Mouse (Mus musculus) mouse trophoblast stem cell (cell line): ENCODE data around the gene Setdb1.
"Not testable (repeated sequence)": the region's sequence is repeated elsewhere in the genome, so short reads cannot be mapped to it uniquely, and the experiment has no call there.

Source experiments
- in situ Hi-C, 2 experiments: fragments of 300-500 bp; cut with MseI, MboI; formaldehyde crosslinking; loops; 2 replicates in 1 of 2; 3 replicates in 1 of 2; pipeline ENCODE4 v1.15.1; 2025

Gene Setdb1

GRCm38 (mm10) chr3:95356701-95357449 lies at the start of gene Setdb1:
Gene Setdb1, minus strand, starts transcription at chr3:95357202.
- in situ Hi-C loops: not testable (repeated sequence)

GRCm38 (mm10) chr3:95402741-95403140 lies 45.7 kb upstream of the Setdb1 start, which contains the start of gene 4930558C23Rik:
Gene 4930558C23Rik, minus strand, starts transcription at chr3:95402841.
- in situ Hi-C loops: no loop called here

GRCm38 (mm10) chr3:95394385-95394784 lies 37.4 kb upstream of the Setdb1 start:
- in situ Hi-C loops: loop anchor here in 1 of 2 experiments (5.0 kb wide), 1 partner anchor 82 kb away; the partner anchor contains the start of gene Cers2

GRCm38 (mm10) chr3:95385401-95386075 lies 28.5 kb upstream of the Setdb1 start:
- in situ Hi-C loops: no loop called here

GRCm38 (mm10) chr3:95373208-95373607 lies 16.2 kb upstream of the Setdb1 start:
- in situ Hi-C loops: loop anchor here in 1 of 2 experiments (5.0 kb wide), 1 partner anchor 39 kb away; no protein-coding TSS in a partner anchor

DNA sequence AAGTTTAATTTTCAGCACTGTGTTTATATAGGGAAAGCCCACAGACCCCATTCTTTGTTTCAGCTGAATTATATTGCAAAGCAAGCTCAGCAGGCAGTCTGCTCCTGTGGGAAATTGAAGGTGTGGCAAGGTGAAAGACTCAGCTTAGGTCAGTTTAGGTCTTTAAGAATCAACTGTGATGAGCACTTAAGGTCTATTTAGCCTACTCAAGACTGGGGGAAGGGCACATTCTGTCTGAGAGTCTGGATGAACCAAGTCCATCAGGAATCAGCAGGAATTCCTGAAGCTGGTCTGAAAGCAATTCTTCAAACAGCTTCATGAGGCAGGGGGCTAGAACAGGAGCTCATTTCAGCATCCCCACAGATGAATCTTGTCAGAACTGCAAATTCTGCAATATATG lies 13.1 kb upstream of the Setdb1 start:
- in situ Hi-C loops: loop anchor here in 1 of 2 experiments (5.0 kb wide), 1 partner anchor 42 kb away; no protein-coding TSS in a partner anchor

DNA sequence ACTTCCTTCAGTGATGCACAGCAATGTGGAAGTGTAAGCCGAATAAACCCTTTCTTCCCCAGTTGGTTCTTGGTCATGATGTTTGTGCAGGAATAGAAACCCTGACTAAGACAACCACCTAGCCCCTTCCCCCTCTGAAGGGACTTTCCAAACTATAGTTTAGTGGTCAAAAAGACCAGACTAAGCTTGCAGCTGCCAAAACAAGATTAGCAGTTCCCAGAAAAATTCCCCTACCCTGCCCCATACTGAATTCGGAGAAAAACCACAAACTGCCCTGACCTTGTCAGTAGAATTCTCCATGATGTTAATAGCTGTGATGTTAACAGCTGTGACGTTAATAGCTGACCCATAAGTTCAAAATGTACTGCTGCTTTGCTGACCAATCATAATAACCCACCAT lies 3.3 kb upstream of the Setdb1 start:
- in situ Hi-C loops: not testable (repeated sequence)

DNA sequence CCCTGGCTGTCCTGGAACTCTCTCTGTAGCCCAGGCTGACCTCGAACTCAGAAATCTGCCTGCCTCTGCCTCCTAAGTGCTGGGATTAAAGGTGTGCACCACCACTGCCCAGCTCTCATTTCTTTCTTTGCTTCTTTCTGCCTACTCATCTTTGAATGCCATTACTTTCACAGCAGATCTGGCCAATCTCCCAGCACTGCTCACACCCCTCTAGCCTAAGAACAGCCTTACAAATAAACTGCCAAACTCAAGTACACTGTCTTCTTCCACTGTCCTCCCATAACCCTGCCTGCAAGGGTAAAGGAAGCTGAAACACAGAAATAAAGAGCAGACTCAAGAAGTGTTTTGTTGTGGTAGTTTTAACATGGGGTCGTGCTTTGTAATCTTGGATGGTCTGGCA lies 744 bp upstream of the Setdb1 start:
- in situ Hi-C loops: no loop called here

GRCm38 (mm10) chr3:95355911-95356544 lies 974 bp downstream of the Setdb1 start:
- in situ Hi-C loops: not testable (repeated sequence)

DNA sequence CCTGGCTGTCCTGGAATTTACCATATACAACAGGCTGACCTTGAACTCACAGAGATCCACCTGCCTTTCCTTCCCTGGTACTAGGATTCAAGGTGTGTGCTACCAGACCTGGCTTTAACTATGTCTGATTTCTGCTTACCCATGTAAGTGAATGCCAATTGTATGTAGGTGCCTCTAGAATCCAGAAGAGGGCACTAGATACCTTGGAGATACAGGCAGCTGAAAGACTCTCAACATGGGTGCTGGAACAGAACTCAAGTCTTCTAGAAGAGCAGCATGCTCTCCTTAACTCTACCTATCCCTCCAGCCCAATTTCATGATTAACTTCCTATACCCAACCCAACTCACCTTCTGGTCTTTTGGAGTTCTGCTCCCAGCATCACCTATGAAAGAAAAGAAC lies 7.5 kb downstream of the Setdb1 start:
- in situ Hi-C loops: no loop called here

DNA sequence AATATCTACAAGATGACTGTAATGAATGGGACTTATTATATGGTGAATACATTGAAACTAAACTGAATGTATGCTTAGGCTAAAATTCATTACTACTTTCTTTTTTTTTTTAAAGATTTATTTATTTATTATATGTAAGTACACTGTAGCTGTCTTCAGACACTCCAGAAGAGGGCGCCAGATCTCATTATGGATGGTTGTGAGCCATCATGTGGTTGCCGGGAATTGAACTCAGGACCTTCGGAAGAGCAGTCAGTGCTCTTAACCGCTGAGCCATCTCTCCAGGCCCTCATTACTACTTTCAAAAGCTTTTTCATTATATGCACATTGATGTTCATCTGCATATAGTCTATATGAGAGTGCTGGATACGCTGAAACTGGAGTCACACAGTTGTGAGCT lies 8.7 kb downstream of the Setdb1 start:
- in situ Hi-C loops: not testable (repeated sequence)

DNA sequence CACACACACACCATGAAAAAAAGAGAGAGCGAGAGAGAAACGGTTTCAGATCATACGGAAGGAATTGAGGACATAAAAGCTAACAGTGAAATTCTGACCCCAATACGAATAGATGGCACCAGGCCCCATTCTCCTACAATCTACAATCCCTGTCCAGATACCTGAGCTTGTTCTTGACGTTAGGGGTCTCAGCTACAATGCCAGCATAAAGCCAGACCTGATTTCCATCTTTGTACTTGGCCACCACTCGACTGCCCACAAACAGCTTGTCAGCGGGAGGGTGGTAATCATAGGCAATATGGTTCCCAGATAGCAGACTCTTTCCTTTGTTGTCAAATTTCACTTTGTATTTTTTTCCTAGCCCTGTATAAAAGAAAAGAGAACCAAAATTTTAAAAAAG lies 10.5 kb downstream of the Setdb1 start:
- in situ Hi-C loops: no loop called here

DNA sequence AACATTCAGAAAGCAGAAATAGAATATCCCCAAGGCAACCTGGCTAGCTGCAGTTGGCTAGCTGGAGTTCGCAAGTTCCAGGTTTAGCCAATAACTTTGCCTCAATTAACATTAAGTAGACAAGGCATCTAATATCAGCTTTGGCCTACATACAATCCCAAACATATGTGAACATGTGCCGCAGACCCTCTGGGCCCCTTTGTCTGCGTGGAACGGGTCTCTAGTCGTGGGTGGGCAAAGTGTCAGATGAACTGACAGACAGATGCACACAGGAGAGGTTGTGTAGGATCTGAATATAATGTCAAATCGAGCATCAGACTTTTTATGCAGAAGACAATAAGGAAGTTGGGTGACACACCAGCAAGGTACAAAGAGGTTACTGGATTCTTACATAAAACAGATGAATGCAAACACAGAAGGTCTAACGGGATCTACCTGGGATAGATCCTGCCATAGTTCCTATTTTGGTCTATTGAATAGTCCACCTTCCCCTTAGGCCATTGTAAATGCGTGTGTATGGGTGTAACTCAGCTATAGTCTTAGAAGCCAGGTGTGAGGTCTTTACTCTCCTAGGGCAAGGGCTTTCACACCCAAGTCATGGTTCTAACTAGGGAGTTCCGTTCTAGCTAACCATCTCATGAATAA lies 13.5 kb downstream of the Setdb1 start:
- in situ Hi-C loops: not testable (repeated sequence)

GRCm38 (mm10) chr3:95338251-95338650 lies 18.8 kb downstream of the Setdb1 start:
- in situ Hi-C loops: no loop called here

DNA sequence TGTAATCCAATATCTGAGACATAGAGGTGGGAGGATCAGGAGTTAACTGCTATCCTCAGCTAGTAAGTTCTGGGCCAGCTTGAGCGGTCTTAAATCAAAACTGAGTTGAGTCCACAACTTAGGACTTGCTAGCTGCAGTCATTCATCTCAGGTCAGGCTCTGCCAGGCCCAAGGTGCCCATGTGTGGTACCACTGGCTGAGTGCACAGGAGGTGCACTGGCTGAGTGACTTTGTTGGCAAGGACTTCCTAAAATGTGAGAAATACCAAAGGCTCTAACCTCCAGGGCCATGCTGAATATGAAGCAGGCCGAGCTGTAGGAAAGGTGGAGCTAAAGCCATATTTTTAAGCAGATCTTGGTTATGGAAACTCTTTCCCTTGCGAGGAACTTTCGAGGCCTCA lies 19.7 kb downstream of the Setdb1 start:
- in situ Hi-C loops: no loop called here

- in situ Hi-C loops: no loop called here
These were observed 25.5 kb downstream of the Setdb1 start for GRCm38 (mm10) chr3:95331528-95331927.

DNA sequence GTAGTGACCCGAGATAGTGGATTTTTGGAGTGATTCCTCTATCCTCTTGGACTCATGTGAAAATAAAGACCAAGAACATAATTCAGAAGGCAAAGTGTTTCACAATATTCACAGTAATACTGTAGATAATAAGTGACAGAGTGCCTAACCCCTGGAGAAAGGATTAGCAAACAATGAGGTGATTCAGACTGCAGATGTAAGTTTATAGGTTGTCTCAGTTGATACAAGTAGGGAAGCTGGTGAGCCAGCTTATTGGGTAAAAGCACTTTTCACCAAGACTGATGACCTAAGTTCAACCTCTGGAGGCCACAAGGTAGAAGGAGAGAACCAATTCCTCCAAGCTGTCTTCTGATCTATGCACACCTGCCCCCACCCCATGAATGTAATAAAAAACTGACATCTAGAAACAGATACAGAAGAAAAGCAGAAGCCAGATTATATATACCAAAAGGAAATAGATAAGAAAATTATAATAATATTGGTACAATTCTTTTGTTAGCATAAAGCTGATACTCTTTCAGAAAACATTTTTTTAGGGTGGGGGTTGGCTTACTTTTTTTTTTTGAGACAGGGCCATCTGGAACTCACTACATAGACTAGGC lies 28.1 kb downstream of the Setdb1 start:
- in situ Hi-C loops: no loop called here

DNA sequence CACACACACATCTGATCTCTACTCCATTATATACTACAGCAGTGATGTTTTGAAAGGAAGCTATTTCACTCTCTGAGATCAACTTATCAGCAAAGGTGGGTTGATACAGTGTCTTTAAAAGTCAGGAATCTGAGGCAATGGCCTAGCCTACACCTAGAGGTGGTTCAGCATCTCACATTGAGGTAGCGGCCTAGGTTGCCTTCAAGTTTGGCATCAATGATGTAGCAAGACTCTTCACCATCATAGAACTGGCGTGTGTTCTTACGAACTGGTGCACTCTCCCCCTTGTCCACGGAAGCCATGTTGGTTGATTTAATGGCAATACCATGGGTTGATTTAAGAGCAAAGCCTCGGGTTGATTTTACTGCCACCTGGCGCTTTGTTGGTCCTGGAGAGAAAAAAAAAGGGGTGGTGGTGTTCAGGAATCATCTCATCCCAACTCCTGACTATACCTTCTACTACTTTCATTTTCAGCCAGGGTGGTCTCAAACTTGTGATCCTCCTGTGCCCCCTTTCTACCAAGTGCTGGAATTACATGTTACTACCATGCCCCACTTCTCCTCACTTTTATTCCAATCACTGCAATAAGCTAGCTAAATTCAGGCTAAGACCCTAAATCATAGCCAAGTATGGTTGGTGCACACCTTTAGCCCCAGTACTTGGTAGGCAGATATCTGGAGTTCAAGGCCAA lies 32.4 kb downstream of the Setdb1 start:
- in situ Hi-C loops: no loop called here

DNA sequence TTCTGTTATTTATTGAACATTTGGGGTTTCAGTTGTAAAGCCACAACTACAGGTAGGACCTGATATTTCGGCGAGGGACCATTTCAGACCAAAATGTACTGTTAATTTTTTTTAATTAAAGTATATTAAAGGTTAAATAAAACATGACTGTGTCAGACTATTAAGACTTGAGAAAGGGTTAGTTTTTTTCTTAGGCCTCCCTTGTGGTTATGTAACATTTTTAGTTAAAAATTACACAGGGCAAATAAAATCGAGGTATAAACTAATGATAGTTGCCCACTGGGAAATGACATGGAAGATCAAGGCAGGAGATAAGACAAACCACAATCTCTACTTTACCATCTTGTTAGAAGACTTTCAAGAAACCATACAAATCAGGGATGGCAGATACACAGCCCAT lies 33.6 kb downstream of the Setdb1 start:
- in situ Hi-C loops: no loop called here

DNA sequence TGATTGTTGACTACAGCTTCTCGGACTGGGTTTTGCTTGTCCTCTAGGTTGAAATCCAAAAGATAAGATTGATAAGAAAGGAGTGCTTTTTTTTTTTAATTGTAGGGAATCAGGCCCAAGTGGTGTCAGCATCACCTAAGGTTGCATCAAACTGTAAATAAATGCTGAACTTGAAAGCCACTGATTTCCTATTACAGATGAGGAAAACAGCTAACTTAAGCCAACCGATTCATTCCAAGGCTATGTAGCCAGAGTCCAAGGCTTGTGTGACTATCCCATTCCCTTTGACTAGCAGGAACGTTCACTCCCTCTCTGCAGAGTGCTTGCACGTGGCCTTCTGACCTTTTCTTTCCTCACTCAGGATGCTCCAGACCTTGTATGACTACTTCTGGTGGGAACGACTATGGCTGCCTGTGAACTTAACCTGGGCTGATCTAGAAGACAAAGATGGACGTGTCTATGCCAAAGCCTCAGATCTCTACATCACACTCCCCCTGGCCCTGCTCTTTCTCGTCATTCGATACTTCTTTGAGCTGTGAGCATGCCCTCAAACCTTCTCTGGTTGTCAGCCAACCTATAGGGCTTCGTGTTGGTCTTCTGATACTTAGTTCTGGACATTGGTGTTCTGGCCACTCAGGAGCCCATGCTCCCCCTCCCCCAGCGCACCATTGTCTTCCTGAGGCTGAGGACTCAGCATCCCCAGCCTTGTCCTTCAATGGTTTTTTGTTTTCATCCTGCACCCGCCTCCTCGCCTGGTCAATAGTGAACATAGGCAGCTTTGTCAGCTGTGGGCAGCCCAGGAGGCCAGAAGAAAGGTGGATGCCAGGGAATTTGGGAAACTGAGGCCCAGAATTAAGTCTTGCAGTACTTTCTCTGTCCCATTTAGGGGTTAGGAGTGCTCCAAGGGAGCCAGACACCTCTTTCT lies 37.0 kb downstream of the Setdb1 start:
- in situ Hi-C loops: no loop called here
